Mouse (Mus musculus): ENCODE measurements around the gene Baz1b. TPM values are rescaled to one million over a fixed set of nuclear protein-coding genes. Genes with fewer than 3 reads are reported as not detected.
A peak's percentile ranks its signal among the peaks of the same experiment; 100 is the strongest.

Gene Baz1b
- polyA plus RNA-seq, 1 experiment from 2014 or later, result 28.5 TPM

DNA sequence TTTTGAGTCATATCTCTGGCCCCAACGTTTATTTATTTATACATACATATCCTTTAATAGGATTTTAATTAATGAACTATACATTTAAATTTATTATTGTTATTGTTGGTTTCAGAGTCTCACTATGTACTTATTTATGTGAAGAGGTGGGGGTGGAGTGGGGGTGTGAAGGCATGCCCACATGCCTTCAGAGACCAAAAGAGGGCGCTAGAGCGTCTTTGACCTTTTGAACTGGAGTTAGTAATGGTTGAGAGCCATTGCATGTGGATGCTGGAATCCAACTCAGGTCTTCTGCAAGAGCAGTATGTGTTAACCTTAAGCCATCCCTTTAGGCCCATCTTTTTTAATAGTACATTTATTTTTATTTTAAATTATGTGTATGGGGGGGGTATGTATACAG lies 1.5 kb upstream of the Baz1b start:
- H3K27me3 ChIP-seq (ENCODE audit: control insufficient read depth, insufficient read depth, low read length), result no peaks in the 10 kb centered on the region
- no peak for ATAC-seq (ENCODE audit: insufficient read depth, low FRiP score)
- no peak overlapping the region for H3K4me3 ChIP-seq (replicated peaks; ENCODE audit: low read length)
- H3K27ac ChIP-seq (ENCODE audit: low read length), result no peak overlapping the region
- H3K36me3 ChIP-seq (ENCODE audit: control insufficient read depth, insufficient read depth, low read length), result peaks cover 4% of the 10 kb centered on the region
- WGBS, result 34% methylated on average over 3 of the region's 3 CpGs
- H3K9ac ChIP-seq (ENCODE audit: low read length), result no peak overlapping the region
- H3K4me2 ChIP-seq (ENCODE audit: low read depth, low read length), result no peak overlapping the region
- peaks cover 4% of the 10 kb centered on the region; the same call in 1 of the 2 replicates for H3K9me3 ChIP-seq (replicated peaks; ENCODE audit: control insufficient read depth, low read length)
- H3K4me1 ChIP-seq (ENCODE audit: control insufficient read depth, insufficient read depth, low read length), result peaks cover 24% of the 10 kb centered on the region

DNA sequence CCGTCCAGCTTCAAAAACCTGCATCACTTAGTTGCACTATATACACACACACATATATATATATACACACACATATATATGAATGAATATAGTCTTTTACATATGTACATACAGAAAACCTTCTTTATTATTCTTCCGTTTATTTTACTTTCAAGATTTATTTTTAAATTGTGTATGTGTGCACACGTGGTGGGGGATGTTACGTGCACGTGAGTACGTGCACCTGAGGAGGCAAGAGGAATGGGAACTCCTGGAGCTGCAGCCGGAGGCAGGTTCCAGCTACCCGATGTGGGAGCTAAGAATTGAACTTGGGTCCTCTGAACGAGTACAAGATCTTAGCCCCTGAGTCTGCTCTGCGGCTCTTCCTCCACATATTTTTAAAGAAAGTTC lies 838 bp upstream of the Baz1b start:
- Histone ChIP-seq H3K27ac (ENCODE audit: low read length) (peak overlapping the region; percentile 97), H3K9ac (ENCODE audit: low read length) (peak overlapping the region; percentile 76), H3K4me3 (replicated peaks; ENCODE audit: low read length) (peak overlapping the region; percentile 98), H3K4me2 (ENCODE audit: low read depth, low read length) (peak overlapping the region; percentile 69), H3K4me1 (ENCODE audit: control insufficient read depth, insufficient read depth, low read length) (peaks cover 24% of the 10 kb centered on the region), H3K36me3 (ENCODE audit: control insufficient read depth, insufficient read depth, low read length) (no peaks in the 10 kb centered on the region), H3K9me3 (replicated peaks; ENCODE audit: control insufficient read depth, low read length) (peaks cover 4% of the 10 kb centered on the region; the same call in 1 of the 2 replicates), H3K27me3 (ENCODE audit: control insufficient read depth, insufficient read depth, low read length) (no peaks in the 10 kb centered on the region)
- ATAC-seq (ENCODE audit: insufficient read depth, low FRiP score), result no peak
- WGBS, result 18% methylated on average over 10 of the region's 10 CpGs

DNA sequence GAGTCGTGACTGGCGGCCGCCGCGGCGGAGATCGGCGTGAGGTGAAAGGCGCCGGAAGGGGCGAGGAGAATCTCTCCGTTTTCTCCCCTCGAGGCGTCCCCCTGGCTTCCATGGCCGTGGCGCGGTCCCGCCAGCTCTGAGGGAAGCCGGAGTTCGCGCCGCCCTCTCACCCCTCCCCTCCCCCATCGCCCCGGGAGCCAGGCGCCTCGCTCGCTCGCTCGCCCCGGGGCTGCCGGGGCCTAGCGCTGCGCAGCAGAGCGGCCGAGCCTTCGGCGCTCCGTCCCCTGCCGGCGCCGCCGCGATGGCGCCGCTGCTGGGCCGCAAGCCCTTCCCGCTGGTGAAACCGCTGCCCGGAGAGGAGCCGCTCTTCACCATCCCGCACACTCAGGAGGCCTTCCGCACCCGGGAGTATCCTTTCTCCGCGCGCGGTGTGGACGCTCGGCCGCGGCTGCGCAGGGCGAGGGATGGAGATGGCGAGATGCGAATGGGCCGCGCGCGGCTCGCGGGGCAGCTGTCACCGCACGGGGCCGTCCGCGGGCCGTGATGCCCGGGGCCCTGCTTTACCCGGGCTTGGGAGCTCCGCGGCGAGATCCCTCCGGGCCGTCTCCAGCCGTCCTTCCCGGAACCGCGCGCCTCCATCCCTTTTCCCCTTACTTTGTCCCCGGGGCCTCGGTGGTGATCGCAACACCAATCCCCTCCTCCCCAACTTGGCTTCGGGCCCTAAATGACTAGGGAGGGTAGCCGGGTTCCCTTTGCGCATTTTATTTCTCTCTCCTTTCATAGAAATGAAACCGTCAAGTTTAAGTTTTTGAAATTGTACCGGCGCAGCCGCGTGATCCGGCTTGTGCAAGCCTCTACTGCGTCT lies 517 bp downstream of the Baz1b start:
- Histone ChIP-seq H3K27me3 (ENCODE audit: control insufficient read depth, insufficient read depth, low read length) (no peaks in the 10 kb centered on the region), H3K9ac (ENCODE audit: low read length) (peak overlapping the region; percentile 98), H3K27ac (ENCODE audit: low read length) (peak overlapping the region; percentile 97), H3K9me3 (replicated peaks; ENCODE audit: control insufficient read depth, low read length) (peaks cover 4% of the 10 kb centered on the region; the same call in 1 of the 2 replicates), H3K4me2 (ENCODE audit: low read depth, low read length) (peak overlapping the region; percentile 78), H3K4me1 (ENCODE audit: control insufficient read depth, insufficient read depth, low read length) (peaks cover 27% of the 10 kb centered on the region), H3K4me3 (replicated peaks; ENCODE audit: low read length) (peak overlapping the region; percentile 98), H3K36me3 (ENCODE audit: control insufficient read depth, insufficient read depth, low read length) (no peaks in the 10 kb centered on the region)
- ATAC-seq (ENCODE audit: insufficient read depth, low FRiP score), result peak; percentile 55
- WGBS, result under 1% methylated on average over 102 of the region's 102 CpGs

DNA sequence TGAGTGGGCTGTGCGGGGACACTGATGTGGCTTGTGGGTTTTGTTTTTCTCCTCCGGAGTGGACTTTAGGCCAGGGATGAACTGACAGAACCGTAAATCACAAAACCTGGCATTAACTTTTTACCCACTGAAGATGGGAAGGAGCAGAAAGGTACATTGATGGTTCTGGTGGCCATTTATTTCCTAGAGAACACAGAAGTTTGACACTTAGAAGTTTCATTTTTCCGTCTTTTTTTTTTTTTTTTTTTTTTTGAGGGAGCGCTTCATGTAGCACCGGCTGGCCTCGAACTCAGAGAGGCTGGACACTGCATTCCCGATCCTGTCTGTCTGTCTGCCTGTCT lies 1.1 kb downstream of the Baz1b start:
- Histone ChIP-seq H3K9me3 (replicated peaks; ENCODE audit: control insufficient read depth, low read length) (peaks cover 4% of the 10 kb centered on the region; the same call in 1 of the 2 replicates), H3K4me3 (replicated peaks; ENCODE audit: low read length) (peak overlapping the region; percentile 98), H3K27ac (ENCODE audit: low read length) (peak overlapping the region; percentile 97), H3K9ac (ENCODE audit: low read length) (peak overlapping the region; percentile 98), H3K36me3 (ENCODE audit: control insufficient read depth, insufficient read depth, low read length) (no peaks in the 10 kb centered on the region), H3K4me1 (ENCODE audit: control insufficient read depth, insufficient read depth, low read length) (peaks cover 26% of the 10 kb centered on the region), H3K4me2 (ENCODE audit: low read depth, low read length) (peak overlapping the region; percentile 78), H3K27me3 (ENCODE audit: control insufficient read depth, insufficient read depth, low read length) (no peaks in the 10 kb centered on the region)
- WGBS, result under 1% methylated on average over 8 of the region's 8 CpGs
- ATAC-seq (ENCODE audit: insufficient read depth, low FRiP score), result no peak

DNA sequence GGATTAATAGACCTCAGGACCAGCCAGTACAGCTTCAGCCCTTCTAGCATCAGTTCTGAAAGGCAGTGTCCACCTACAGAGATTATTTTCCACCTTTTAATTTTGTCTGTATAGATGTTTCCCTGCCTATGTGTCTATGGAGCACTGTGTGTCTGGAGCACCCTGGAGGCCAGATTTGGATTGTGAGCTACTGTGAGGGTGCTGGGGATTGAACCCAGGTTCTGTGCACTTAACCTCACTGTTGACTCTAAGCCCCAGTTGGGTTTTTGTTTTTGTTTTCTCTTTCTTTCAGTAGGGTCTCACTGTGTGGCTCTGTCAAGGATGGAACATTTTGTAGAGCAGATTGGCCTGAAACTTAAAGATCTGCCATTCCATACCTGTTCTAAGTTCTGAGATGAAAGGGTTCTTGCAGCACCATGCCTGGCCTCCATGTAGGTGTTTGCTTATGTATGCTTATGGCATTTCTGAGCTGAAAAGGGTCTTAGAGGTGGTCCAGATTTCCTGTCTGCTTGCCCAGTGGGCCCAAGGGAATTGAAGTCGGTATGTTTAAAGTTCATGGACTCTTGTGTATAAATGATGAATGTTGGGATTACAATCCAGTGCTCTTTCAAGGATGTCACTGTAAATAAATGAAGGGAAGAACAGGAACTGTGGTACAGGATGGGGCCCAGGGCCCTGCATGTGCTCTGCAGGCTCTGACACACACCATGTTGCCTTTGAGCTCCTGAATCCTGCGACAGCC lies 2.4 kb downstream of the Baz1b start:
- no peak for ATAC-seq (ENCODE audit: insufficient read depth, low FRiP score)
- peak overlapping the region; percentile 78 for H3K4me2 ChIP-seq (ENCODE audit: low read depth, low read length)
- 23% methylated on average over 2 of the region's 2 CpGs for WGBS
- H3K4me3 ChIP-seq (replicated peaks; ENCODE audit: low read length), result peak overlapping the region; percentile 98
- no peaks in the 10 kb centered on the region for H3K36me3 ChIP-seq (ENCODE audit: control insufficient read depth, insufficient read depth, low read length)
- H3K9me3 ChIP-seq (replicated peaks; ENCODE audit: control insufficient read depth, low read length), result peaks cover 4% of the 10 kb centered on the region; the same call in 1 of the 2 replicates
- H3K4me1 ChIP-seq (ENCODE audit: control insufficient read depth, insufficient read depth, low read length), result peaks cover 22% of the 10 kb centered on the region
- no peaks in the 10 kb centered on the region for H3K27me3 ChIP-seq (ENCODE audit: control insufficient read depth, insufficient read depth, low read length)
- peak overlapping the region; percentile 98 for H3K9ac ChIP-seq (ENCODE audit: low read length)
- H3K27ac ChIP-seq (ENCODE audit: low read length), result peak overlapping the region; percentile 43; the same call in 1 of the 2 replicates

DNA sequence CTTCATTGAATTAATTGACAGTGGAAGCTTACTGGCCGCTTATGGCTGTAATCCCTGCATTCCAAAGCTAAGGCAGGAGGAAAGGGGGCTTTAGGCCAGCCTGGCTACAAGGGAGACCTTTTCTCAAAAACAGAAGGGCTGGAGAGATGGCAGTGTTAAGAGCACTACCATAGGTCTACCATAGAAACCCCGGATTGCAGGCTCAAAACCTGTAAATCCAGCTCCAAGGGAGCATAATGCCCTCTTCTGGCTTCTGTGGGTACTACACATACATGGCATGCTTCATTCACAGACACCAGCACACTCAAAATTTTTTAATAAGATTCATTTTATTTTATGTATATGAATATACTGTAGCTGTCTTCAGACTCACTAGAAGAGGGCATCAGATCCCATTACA lies 4.6 kb downstream of the Baz1b start:
- H3K36me3 ChIP-seq (ENCODE audit: control insufficient read depth, insufficient read depth, low read length), result no peaks in the 10 kb centered on the region

DNA sequence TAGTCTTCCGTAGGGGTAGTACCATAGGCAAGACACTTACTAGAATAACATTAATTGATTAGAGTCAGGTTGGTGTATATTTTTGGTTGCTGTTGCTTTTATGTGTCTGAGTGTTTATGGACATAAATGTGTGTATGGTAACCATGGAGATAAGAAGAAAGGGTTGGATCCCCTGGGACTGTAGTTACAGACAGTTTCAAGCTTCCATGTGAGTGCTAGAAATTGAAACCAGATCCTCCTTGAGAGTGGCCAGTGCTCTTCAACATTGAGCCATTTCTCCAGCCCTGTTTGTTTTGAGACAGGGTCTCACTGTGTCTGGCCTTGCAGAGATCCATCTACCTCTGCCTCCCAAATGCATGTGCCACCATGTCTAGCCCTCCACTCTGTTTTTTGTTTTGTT lies 5.4 kb downstream of the Baz1b start:
- Histone ChIP-seq H3K9me3 (replicated peaks; ENCODE audit: control insufficient read depth, low read length) (no peaks in the 10 kb centered on the region), H3K27me3 (ENCODE audit: control insufficient read depth, insufficient read depth, low read length) (no peaks in the 10 kb centered on the region), H3K4me2 (ENCODE audit: low read depth, low read length) (no peak overlapping the region), H3K36me3 (ENCODE audit: control insufficient read depth, insufficient read depth, low read length) (no peaks in the 10 kb centered on the region), H3K4me1 (ENCODE audit: control insufficient read depth, insufficient read depth, low read length) (peaks cover 21% of the 10 kb centered on the region), H3K9ac (ENCODE audit: low read length) (peak overlapping the region; percentile 12; the same call in 1 of the 2 replicates), H3K4me3 (replicated peaks; ENCODE audit: low read length) (no peak overlapping the region), H3K27ac (ENCODE audit: low read length) (no peak overlapping the region)
- ATAC-seq (ENCODE audit: insufficient read depth, low FRiP score), result no peak
- WGBS, result 89% methylated on average over 1 of the region's 1 CpGs

More for the DNA sequence above, 4.6 kb downstream of the Baz1b start:
- H3K4me1 ChIP-seq (ENCODE audit: control insufficient read depth, insufficient read depth, low read length), result peaks cover 21% of the 10 kb centered on the region
- no peak overlapping the region for H3K4me3 ChIP-seq (replicated peaks; ENCODE audit: low read length)
- H3K9me3 ChIP-seq (replicated peaks; ENCODE audit: control insufficient read depth, low read length), result no peaks in the 10 kb centered on the region
- H3K4me2 ChIP-seq (ENCODE audit: low read depth, low read length), result no peak overlapping the region
- whole genome bisulfite sequencing, result 28% methylated on average over 2 of the region's 2 CpGs
- no peaks in the 10 kb centered on the region for H3K27me3 ChIP-seq (ENCODE audit: control insufficient read depth, insufficient read depth, low read length)
- H3K27ac ChIP-seq (ENCODE audit: low read length), result no peak overlapping the region
- no peak overlapping the region for H3K9ac ChIP-seq (ENCODE audit: low read length)
- no peak for ATAC-seq (ENCODE audit: insufficient read depth, low FRiP score)

DNA sequence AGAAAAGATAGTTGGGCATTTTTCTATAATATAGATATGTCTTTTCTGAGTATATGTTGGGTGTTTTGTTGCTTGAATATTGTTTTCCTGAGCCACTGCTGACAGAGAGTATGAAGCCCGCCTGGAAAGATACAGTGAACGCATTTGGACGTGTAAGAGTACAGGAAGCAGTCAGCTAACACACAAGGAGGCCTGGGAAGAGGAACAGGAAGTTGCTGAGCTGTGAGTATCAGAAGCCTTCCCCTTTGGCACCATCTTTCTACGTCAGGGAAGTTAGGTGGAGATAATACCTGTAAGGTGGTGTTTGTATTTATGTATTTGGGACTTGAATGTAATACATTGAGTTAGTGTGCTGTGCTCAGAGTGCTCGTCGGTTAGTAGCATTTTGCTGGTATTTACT lies 9.3 kb downstream of the Baz1b start:
- H3K9ac ChIP-seq (ENCODE audit: low read length), result no peak overlapping the region
- H3K4me2 ChIP-seq (ENCODE audit: low read depth, low read length), result no peak overlapping the region
- ATAC-seq (ENCODE audit: insufficient read depth, low FRiP score), result no peak
- 70% methylated on average over 6 of the region's 6 CpGs for WGBS
- H3K4me1 ChIP-seq (ENCODE audit: control insufficient read depth, insufficient read depth, low read length), result peaks cover 10% of the 10 kb centered on the region
- no peaks in the 10 kb centered on the region for H3K9me3 ChIP-seq (replicated peaks; ENCODE audit: control insufficient read depth, low read length)
- no peak overlapping the region for H3K4me3 ChIP-seq (replicated peaks; ENCODE audit: low read length)
- no peaks in the 10 kb centered on the region for H3K27me3 ChIP-seq (ENCODE audit: control insufficient read depth, insufficient read depth, low read length)
- H3K36me3 ChIP-seq (ENCODE audit: control insufficient read depth, insufficient read depth, low read length), result peaks cover 7% of the 10 kb centered on the region
- H3K27ac ChIP-seq (ENCODE audit: low read length), result no peak overlapping the region

DNA sequence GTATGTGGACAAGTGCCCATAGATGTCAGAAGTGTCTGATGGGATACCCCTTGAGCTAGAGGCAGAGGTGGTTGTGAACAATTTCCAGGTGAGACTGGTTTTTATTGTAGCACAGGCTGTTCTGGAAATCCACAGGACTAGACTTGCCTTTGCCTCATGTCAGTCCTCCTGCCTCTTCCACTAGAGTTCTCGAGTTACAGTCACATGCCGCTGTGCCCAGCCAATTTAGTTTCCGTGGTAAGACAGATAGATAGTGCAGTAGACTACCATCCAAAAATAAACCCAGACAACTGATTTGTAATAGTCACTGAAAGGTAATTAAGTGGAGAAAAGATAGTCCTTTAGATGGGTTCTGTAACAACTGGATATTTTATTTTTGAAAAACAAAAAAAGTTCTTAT lies 15.7 kb downstream of the Baz1b start:
- H3K9ac ChIP-seq (ENCODE audit: low read length), result no peak overlapping the region
- H3K36me3 ChIP-seq (ENCODE audit: control insufficient read depth, insufficient read depth, low read length), result peaks cover 36% of the 10 kb centered on the region
- no peak overlapping the region for H3K27ac ChIP-seq (ENCODE audit: low read length)
- H3K27me3 ChIP-seq (ENCODE audit: control insufficient read depth, insufficient read depth, low read length), result no peaks in the 10 kb centered on the region
- H3K4me2 ChIP-seq (ENCODE audit: low read depth, low read length), result no peak overlapping the region
- H3K4me1 ChIP-seq (ENCODE audit: control insufficient read depth, insufficient read depth, low read length), result no peaks in the 10 kb centered on the region
- 74% methylated on average over 3 of the region's 3 CpGs for WGBS
- no peak overlapping the region for H3K4me3 ChIP-seq (replicated peaks; ENCODE audit: low read length)
- H3K9me3 ChIP-seq (replicated peaks; ENCODE audit: control insufficient read depth, low read length), result no peaks in the 10 kb centered on the region
- ATAC-seq (ENCODE audit: insufficient read depth, low FRiP score), result no peak

Measured in stomach, embryonic 16.5 days (tissue).